Mouse (Mus musculus): Measurements from ENCODE around the gene Ulk4.

Gene Ulk4

GRCm38 (mm10) chr9:121192601-121193370, 84.2 kb downstream of the Ulk4 start:
- no peak for DNase-seq (ENCODE audit: low spot score in 2 of 2)

- no peak for DNase-seq (ENCODE audit: low spot score in 2 of 2)
Observed at GRCm38 (mm10) chr9:121187811-121188210, 89.2 kb downstream of the Ulk4 start.

- DNase-seq (ENCODE audit: low spot score in 2 of 2) = no peak
Observed at GRCm38 (mm10) chr9:121185796-121186195, 91.2 kb downstream of the Ulk4 start.

GRCm38 (mm10) chr9:121176350-121176749, 100.6 kb downstream of the Ulk4 start:
- no peak for DNase-seq (ENCODE audit: low spot score in 2 of 2)

GRCm38 (mm10) chr9:121175201-121175600, 101.8 kb downstream of the Ulk4 start:
- no peak for DNase-seq (ENCODE audit: low spot score in 2 of 2)

GRCm38 (mm10) chr9:121172123-121172522, 104.9 kb downstream of the Ulk4 start:
- DNase-seq (ENCODE audit: low spot score in 2 of 2) = no peak

GRCm38 (mm10) chr9:121171609-121172008, 105.4 kb downstream of the Ulk4 start:
- no peak for DNase-seq (ENCODE audit: low spot score in 2 of 2)

- no peak for DNase-seq (ENCODE audit: low spot score in 2 of 2)
Observed at GRCm38 (mm10) chr9:121164607-121165006, 112.4 kb downstream of the Ulk4 start.

GRCm38 (mm10) chr9:121162789-121163188, 114.2 kb downstream of the Ulk4 start:
- no peak for DNase-seq (ENCODE audit: low spot score in 2 of 2)

GRCm38 (mm10) chr9:121161818-121162565, 115.0 kb downstream of the Ulk4 start:
- DNase-seq (ENCODE audit: low spot score in 2 of 2) = no peak

GRCm38 (mm10) chr9:121156253-121156831, 120.7 kb downstream of the Ulk4 start:
- DNase-seq (ENCODE audit: low spot score in 2 of 2) = no peak

GRCm38 (mm10) chr9:121153276-121153675, 123.7 kb downstream of the Ulk4 start:
- DNase-seq (ENCODE audit: low spot score in 2 of 2) = no peak

- DNase-seq (ENCODE audit: low spot score in 2 of 2) = no peak
Observed at GRCm38 (mm10) chr9:121148602-121149001, 128.4 kb downstream of the Ulk4 start.

GRCm38 (mm10) chr9:121143208-121143607, 133.8 kb downstream of the Ulk4 start:
- DNase-seq (ENCODE audit: low spot score in 2 of 2) = no peak

GRCm38 (mm10) chr9:121132549-121132948, 144.4 kb downstream of the Ulk4 start:
- no peak for DNase-seq (ENCODE audit: low spot score in 2 of 2)

GRCm38 (mm10) chr9:121129533-121129932, 147.5 kb downstream of the Ulk4 start:
- DNase-seq (ENCODE audit: low spot score in 2 of 2) = no peak

GRCm38 (mm10) chr9:121128934-121129333, 148.1 kb downstream of the Ulk4 start:
- DNase-seq (ENCODE audit: low spot score in 2 of 2) = no peak

GRCm38 (mm10) chr9:121127025-121127424, 150.0 kb downstream of the Ulk4 start:
- DNase-seq (ENCODE audit: low spot score in 2 of 2) = no peak

- DNase-seq (ENCODE audit: low spot score in 2 of 2) = no peak
Observed at GRCm38 (mm10) chr9:121124705-121125104, 152.3 kb downstream of the Ulk4 start.

- DNase-seq (ENCODE audit: low spot score in 2 of 2) = no peak
Observed at GRCm38 (mm10) chr9:121122039-121122438, 155.0 kb downstream of the Ulk4 start.

- DNase-seq (ENCODE audit: low spot score in 2 of 2) = no peak
Observed at GRCm38 (mm10) chr9:121117936-121118335, 159.1 kb downstream of the Ulk4 start.

GRCm38 (mm10) chr9:121112131-121112530, 164.9 kb downstream of the Ulk4 start:
- no peak for DNase-seq (ENCODE audit: low spot score in 2 of 2)

GRCm38 (mm10) chr9:121108110-121108509, 168.9 kb downstream of the Ulk4 start:
- no peak for DNase-seq (ENCODE audit: low spot score in 2 of 2)
